Mouse (Mus musculus): ENCODE results near the gene Tab1.

DNA sequence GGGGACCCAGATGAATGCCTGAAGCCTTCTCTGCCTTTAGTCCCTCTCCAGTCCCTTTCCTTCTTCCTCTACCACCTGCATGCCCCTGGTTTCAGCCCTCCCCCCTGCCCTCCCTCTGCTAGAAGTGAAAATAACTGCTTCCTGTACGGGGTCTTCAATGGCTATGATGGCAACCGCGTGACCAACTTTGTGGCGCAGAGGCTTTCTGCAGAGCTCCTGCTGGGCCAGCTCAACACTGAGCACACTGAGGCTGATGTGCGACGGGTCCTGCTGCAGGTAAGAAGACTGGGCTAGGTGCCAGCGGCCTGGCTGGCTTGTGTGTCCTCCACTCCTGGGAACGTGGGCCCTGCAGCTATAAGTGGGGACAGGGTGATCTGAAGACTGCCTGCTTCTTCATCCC, 15.6 kb downstream of the Tab1 start:
- TF ChIP-seq CTCF (IDR thresholded peaks at IDR 0.05) (no peak), POLR2A (IDR thresholded peaks at IDR 0.05; ENCODE audit: insufficient read depth, low read depth, low read length) (no peak), EP300 (IDR thresholded peaks at IDR 0.05; ENCODE audit: insufficient read depth, low read depth, low read length) (no peak)
